Mouse (Mus musculus) CH12.LX (cell line): ENCODE data around the gene Sp140. TPM values are rescaled to one million over a fixed set of nuclear protein-coding genes. Genes with fewer than 3 reads are reported as not detected.
"Not testable (repeated sequence)": the region's sequence is repeated elsewhere in the genome, so short reads cannot be mapped to it uniquely, and the experiment has no call there.

ENCODE experiments used
- DNase-seq: peaks from one replicate; pipeline ENCODE4 v3.0.0-alpha.2; 2013; ENCODE audit errors: extremely low read depth
- H3K27ac ChIP-seq: 2 replicates; pipeline ENCODE4 v1.5.1; 2012; ENCODE audit warnings: low read depth, mild to moderate bottlenecking, control low read depth, moderate library complexity; ENCODE audit not compliant: insufficient read depth
- H3K27me3 ChIP-seq: replicated peaks from 2 replicates; pipeline ENCODE3; 2012; ENCODE audit warnings: inconsistent platforms
- H3K36me3 ChIP-seq, 2 experiments: replicated peaks in 1 of 2; 2 replicates each; pipeline versions ENCODE3 to v1.6.1; 2012; ENCODE audit warnings: inconsistent platforms in 1 of 2, low read length in 1 of 2, mild to moderate bottlenecking in 1 of 2, mixed read lengths in 1 of 2, moderate library complexity in 1 of 2; ENCODE audit not compliant: control insufficient read depth in 1 of 2, insufficient read depth in 1 of 2
- H3K4me1 ChIP-seq, 2 experiments: 2 replicates each; pipeline ENCODE4 v1.6.1; 2012; ENCODE audit warnings: inconsistent platforms in 1 of 2, moderate library complexity in 1 of 2; ENCODE audit not compliant: insufficient read depth in 2 of 2, control insufficient read depth in 1 of 2
- H3K4me2 ChIP-seq: 2 replicates; pipeline ENCODE4 v1.6.1; 2012; ENCODE audit warnings: low read depth, mild to moderate bottlenecking, control low read depth; ENCODE audit not compliant: poor library complexity, insufficient read depth, severe bottlenecking
- H3K4me3 ChIP-seq, 3 experiments: fragments of 150-350 bp in 1 of 3; sonication (generic) in 1 of 3; replicated peaks in 1 of 3; 2 replicates each; pipeline versions ENCODE3 to v1.5.1; 2011 to 2012; ENCODE audit warnings: low read depth in 2 of 3, low read length in 2 of 3, mild to moderate bottlenecking in 2 of 3, moderate library complexity in 2 of 3, control low read depth in 1 of 3, improper control_type of control experiment in 1 of 3, inconsistent platforms in 1 of 3, mixed read lengths in 1 of 3; ENCODE audit not compliant: poor library complexity in 1 of 3
- H3K79me2 ChIP-seq: replicated peaks from 2 replicates; pipeline ENCODE4 v1.6.1; 2012; ENCODE audit warnings: mild to moderate bottlenecking, moderate library complexity; ENCODE audit not compliant: control insufficient read depth, poor library complexity, insufficient read depth, severe bottlenecking; ENCODE audit errors: extremely low read depth
- H3K9ac ChIP-seq: 2 replicates; pipeline ENCODE4 v1.6.1; 2012; ENCODE audit warnings: low read depth, mild to moderate bottlenecking, control low read depth, moderate library complexity; ENCODE audit not compliant: insufficient read depth
- H3K9me3 ChIP-seq: replicated peaks from 2 replicates; pipeline ENCODE3; 2012; ENCODE audit warnings: low read length, inconsistent platforms, mixed read lengths
- CTCF ChIP-seq, 2 experiments: IDR thresholded peaks in 1 of 2; conservative IDR thresholded peaks in 1 of 2; 2 replicates each; pipeline ENCODE4 v1.5.1; 2011 to 2012; ENCODE audit warnings: low read depth in 2 of 2, low read length in 2 of 2, improper control_type of control experiment in 1 of 2, inconsistent platforms in 1 of 2, mild to moderate bottlenecking in 1 of 2, moderate library complexity in 1 of 2
- RAD21 ChIP-seq: IDR thresholded peaks from 2 replicates; pipeline ENCODE4 v1.6.1; 2011; ENCODE audit warnings: low read depth, mild to moderate bottlenecking, low read length, improper control_type of control experiment, moderate library complexity
- SMC3 ChIP-seq: IDR thresholded peaks from 2 replicates; pipeline ENCODE4 v1.6.1; 2011; ENCODE audit warnings: low read depth, low read length, improper control_type of control experiment
- dilution Hi-C: fragments of 300-500 bp; cut with MboI; formaldehyde crosslinking; loops from 2 replicates; pipeline ENCODE4 v1.14.3; 2020; ENCODE audit warnings: low sequenced_read_pairs; ENCODE audit not compliant: extremely low pct_unique_long_range_greater_than_20kb, extremely low pct_ligation_motif_present
- in situ Hi-C: fragments of 300-500 bp; cut with MboI; formaldehyde crosslinking; loops from 3 replicates; pipeline ENCODE4 v1.14.3; 2019; ENCODE audit warnings: low sequenced_read_pairs, low pct_ligation_motif_present, low pct_unique_long_range_greater_than_20kb, mixed read lengths
- polyA plus RNA-seq: library from polyadenylated mRNA; unstranded; fragments of >175 nt; gene quantifications from 2 replicates; pipeline ENCODE4 v1.2.1, GENCODE M21; 2012; ENCODE audit warnings: low read depth; ENCODE audit not compliant: insufficient read length
- total RNA-seq, 2 experiments: library from RNA; depleted of rRNA; stranded (reverse); fragments of 300-350 nt in 1 of 2; fragments of >200 nt in 1 of 2; gene quantifications; 2 replicates each; pipeline ENCODE4 v1.2.3; 2012 to 2014

Sp140 gene
- total and polyA plus RNA-seq, 3 experiments, result 127 to 241 (median 197) TPM

DNA sequence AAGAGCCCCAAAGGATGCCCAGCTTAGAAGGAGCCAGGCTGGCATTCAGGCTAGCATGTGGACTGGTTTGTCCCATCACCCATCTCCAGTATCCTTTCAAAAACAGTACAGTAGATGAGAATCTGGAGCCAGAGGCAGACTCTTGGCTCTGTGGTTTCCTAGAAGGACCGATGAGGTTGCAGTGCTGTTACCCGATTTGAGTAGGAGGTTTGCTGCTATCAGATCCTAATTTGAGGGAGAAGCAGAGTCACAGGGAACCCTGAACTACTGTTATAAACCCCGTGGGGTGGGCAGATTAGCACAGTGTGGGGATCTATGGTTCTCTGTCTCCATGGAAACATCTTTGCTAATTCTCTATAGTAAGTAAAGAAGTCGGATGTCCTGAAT lies 20.0 kb upstream of the Sp140 start:
- H3K79me2 ChIP-seq, H3K9me3 ChIP-seq, in situ Hi-C loops, dilution Hi-C loops, H3K4me3 ChIP-seq, H3K36me3 ChIP-seq, H3K27me3 ChIP-seq, H3K4me2 ChIP-seq, H3K4me1 ChIP-seq, DNase-seq, H3K9ac ChIP-seq, H3K27ac ChIP-seq: not testable (repeated sequence)

GRCm38 (mm10) chr1:85580578-85580977 lies 19.6 kb upstream of the Sp140 start:
- H3K9me3 ChIP-seq, H3K79me2 ChIP-seq, H3K4me3 ChIP-seq, H3K27me3 ChIP-seq, dilution Hi-C loops, H3K27ac ChIP-seq, H3K4me1 ChIP-seq, H3K36me3 ChIP-seq, H3K9ac ChIP-seq, H3K4me2 ChIP-seq, DNase-seq, in situ Hi-C loops: not testable (repeated sequence)

DNA sequence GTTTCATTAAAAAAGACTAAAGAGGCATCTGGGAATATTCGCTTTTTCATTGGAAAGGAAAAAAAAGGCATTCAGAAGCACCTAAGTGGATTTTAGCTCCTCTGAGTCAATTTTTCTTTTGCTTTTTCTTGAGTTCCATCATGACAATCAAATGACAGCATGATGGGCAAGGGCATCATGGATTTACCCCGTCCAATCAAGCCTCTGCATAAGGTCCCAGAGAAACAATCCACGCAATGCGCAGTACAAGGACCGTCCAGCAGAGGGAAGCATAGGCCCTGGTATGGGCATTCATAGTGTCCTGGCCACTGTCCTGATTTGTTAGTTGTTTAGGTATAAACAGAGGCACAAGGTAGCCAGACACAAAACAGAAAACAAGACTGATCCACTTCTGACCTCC lies 18.7 kb upstream of the Sp140 start:
- not testable (repeated sequence) for H3K4me3 ChIP-seq, H3K27ac ChIP-seq, H3K9ac ChIP-seq, H3K27me3 ChIP-seq, H3K9me3 ChIP-seq
- peak; percentile 29 for DNase-seq
- TF ChIP-seq RAD21 (peak; percentile 28), CTCF (conservative IDR thresholded peaks at IDR 0.05 in 1 of 2, IDR thresholded peaks at IDR 0.05 in 1 of 2; ENCODE audit: low read depth in 2 of 2, low read length in 2 of 2) (peak; percentile 30 to 34; a peak in 1 of 4 replicates), SMC3 (peak; percentile 49)
- TF ChIP-seq, all 38 proteins: peak for 3; not testable (repeated sequence) for 35
- dilution Hi-C loops, H3K4me2 ChIP-seq, in situ Hi-C loops, H3K4me1 ChIP-seq, H3K36me3 ChIP-seq, H3K79me2 ChIP-seq: not testable (repeated sequence)

DNA sequence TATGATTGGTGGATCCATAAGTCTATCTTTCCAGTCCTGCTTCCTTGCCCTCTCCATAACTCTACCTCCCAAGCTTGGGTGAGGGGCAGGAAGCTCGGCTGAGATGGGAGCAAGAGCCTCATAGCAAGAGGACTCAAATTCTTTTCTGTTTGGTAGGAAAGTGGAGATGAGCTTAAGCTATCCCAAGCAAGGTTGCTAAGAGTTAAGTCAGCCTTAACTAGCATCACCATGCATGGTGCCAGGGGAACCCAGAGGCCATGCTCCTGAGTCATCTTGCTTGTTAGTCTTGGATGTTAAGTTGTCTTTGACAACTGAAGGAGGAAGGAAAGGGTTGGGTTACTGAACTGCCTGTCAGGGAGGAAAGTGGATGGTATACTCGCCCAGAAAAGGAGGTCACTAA lies 11.5 kb upstream of the Sp140 start:
- H3K4me1 ChIP-seq, H3K79me2 ChIP-seq, in situ Hi-C loops, H3K4me3 ChIP-seq, H3K27me3 ChIP-seq, DNase-seq, H3K27ac ChIP-seq, H3K9ac ChIP-seq, dilution Hi-C loops, H3K9me3 ChIP-seq, H3K4me2 ChIP-seq: not testable (repeated sequence)
- peaks cover 2 to 16% of the 10 kb centered on the region in 2 experiments for H3K36me3 ChIP-seq

GRCm38 (mm10) chr1:85592526-85592925 lies 7.7 kb upstream of the Sp140 start:
- H3K9me3 ChIP-seq, H3K4me1 ChIP-seq, H3K9ac ChIP-seq, dilution Hi-C loops, H3K27me3 ChIP-seq, in situ Hi-C loops, H3K79me2 ChIP-seq, DNase-seq, H3K4me2 ChIP-seq, H3K27ac ChIP-seq, H3K4me3 ChIP-seq: not testable (repeated sequence)
- H3K36me3 ChIP-seq, result peaks cover 2 to 17% of the 10 kb centered on the region in 2 experiments
